Mouse (Mus musculus) lung, postnatal 4 days (tissue): ENCODE data around the gene Fam83g.

Source experiments
- DNase-seq, 2 experiments: peaks; one replicate each; pipeline ENCODE4 v3.0.0; 2021

Gene Fam83g

DNA sequence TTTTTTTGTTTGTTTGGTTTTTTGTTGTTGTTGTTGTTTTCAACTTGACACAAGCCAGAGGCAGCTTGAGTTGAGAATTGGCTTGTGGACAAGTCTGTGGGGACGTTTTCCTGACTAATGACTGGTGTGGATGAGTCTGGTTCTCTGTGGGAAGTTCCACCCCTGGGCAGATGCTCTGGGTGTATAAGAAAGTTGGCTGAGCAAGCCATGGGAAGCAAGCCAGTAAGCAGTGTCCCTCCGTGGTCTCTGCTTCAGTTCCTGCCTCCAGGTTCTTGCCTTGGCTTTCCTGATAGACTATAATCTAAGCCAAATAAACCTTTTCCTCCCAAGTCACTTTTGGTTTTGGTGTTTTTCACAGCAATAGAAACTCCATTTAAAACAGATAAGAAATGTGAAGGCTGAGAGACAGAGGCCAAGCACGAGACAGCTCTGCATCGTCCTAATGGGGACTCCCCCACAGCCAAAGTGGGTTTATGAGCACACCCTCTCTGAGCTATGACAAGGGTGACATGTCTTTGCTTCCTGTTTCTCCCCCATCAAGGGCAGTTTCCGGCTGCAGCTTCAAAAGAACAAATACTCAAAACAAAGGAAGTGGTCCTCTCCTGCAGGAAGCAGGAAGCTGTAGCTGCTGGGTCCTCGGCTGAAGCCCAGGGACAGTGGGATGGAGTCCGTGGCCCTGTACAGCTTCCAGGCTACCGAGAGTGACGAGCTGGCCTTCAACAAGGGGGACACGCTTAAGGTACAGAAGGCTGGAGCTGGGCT lies 31.0 kb upstream of the Fam83g start, which contains the start of gene Grap:
TSS of gene Grap (plus strand) at position 580 of the 762 bp plus-strand sequence.
- DNase-seq, result peak; percentile 65 to 71

DNA sequence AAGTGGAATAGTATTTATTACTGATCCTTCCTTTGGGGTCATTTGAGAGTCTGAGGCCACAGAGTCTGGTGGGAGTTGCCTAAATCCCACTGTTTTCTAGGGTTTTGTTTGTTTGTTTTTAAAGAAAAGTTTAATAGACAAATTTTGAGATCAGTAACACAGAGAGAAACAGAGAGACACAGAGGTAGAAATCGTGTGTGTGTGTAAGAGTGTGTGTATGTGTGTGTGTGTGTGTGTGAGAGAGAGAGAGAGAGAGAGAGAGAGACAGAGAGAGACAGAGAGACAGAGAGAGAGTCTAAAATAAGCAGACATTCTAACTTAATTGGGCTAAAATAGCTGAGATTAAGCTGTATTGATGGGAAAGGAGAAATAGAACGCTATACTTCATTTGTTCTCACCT lies 30.3 kb upstream of the Fam83g start:
- DNase-seq, result no peak

DNA sequence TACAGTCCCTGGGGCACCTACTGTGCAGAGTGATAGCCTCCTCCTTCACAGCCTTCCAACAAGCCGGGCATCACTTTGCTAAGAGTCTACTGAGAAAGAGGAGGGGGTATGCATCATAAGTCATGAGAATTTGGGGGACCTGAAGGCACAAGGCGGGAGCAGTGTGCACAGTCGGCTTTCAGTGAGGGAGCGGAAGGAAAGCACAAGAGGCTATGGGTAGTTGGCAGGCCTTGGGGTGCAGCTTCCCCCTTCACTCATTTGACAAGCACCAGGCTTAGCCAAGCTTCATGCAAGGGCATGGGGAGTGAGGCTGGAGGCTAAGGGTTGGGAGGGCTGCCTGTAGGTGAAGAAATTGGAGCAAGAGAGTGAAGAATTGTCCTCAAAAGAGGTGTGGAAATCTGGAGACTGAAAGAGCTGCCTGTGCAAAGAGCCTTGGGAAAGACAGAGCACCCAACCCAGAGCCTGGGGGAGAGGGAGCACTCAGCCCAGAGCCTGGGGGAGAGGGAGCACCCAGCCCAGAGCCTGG lies 29.0 kb upstream of the Fam83g start:
- no peak for DNase-seq

DNA sequence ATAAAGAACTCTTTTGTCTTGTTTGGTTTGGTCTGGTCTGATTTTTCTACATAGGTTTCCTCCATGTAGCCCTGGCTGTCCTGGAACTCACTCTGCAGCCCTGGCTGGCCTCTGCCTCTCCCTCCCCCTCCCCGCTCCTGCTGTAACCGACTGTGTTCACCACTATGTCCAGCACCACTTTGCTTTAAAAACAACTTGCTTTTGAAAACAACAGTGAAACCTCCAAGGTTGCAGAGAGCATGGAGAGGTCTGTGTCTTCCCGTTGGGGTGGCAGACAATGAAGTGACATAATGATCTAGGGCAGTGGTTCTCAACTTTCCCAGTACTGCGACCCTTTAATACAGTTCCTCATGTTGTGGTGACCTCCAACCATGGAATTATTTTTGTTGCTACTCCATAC lies 28.2 kb upstream of the Fam83g start:
- DNase-seq, result no peak

DNA sequence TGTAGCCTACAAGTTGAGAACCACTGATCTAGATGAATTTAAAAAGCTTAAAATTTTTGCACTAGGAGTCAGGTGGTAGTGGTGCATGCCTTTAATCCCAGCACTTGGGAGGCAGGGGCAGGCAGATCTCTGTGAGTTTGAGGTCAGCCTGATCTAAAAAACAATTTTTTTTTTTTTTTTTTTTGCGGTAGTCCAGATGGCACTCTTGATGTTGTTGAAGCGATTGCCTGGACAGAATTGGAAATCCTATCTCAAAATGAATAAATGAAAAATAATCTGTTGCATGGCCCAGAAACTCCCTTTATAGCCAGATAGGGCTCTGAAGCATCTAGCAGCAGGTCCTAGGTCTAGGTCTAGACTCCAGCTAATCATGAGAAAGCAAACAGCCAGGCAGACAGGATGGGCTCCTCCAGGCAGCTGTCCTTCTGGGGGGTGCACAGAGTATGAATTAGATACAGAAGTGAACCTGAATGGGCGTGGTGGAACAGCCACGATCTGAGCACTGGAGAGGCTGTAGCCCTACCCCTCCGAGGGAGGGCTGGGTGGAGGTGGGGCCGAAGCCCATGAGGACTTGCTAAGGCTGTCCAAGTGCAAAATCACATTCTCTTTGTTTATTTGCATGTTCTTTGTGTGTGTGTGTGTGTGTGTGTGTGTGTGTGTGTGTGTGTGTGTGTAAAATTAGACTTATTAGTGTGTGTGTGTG lies 27.6 kb upstream of the Fam83g start:
- DNase-seq, result no peak

DNA sequence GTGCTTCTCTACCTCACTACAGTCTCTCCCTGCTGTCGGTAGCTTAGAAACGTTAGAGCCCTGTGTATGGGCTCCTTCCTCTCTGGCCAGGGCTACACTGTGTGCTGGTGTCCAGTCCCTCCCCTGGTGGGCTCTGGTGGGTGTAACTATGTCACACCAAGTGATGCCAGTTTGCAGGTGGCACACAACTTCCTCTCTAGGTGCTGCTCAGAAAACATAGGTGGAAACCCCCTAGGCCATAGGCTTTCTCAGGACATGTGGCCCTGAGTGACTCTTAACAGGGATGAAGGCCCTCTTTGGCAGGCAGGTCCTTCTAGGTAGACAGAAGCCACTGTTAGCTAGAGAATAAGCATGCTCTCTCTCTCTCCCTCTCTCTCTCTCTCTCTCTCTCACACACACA lies 26.5 kb upstream of the Fam83g start:
- no peak for DNase-seq

DNA sequence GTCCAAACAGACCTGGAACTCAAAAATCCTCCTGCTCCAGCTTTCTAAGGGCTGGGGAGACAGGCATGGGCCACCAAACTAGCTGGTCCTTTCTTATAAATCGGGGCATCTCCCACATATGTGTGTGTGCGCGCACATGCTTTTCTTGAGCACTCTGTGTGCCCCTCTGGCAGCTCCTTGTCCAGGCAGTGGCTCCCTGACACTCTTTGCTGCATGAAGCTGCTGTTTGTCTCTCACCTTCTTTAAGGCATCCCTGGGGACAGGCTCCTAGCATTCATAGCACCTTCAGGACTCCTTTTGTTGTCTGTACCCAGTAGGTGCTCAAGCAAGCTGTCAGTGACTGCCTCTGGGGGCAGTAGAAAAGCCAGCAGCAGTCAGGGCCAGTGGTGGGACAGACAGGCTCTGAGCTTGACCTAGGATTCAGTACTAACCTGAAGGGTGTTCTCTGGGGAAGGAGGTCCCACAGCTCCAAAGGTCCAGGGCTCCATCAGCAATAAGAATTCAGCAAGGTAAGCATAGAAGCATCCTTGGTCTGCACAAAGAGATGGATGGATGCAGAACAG lies 25.4 kb upstream of the Fam83g start:
- no peak for DNase-seq

DNA sequence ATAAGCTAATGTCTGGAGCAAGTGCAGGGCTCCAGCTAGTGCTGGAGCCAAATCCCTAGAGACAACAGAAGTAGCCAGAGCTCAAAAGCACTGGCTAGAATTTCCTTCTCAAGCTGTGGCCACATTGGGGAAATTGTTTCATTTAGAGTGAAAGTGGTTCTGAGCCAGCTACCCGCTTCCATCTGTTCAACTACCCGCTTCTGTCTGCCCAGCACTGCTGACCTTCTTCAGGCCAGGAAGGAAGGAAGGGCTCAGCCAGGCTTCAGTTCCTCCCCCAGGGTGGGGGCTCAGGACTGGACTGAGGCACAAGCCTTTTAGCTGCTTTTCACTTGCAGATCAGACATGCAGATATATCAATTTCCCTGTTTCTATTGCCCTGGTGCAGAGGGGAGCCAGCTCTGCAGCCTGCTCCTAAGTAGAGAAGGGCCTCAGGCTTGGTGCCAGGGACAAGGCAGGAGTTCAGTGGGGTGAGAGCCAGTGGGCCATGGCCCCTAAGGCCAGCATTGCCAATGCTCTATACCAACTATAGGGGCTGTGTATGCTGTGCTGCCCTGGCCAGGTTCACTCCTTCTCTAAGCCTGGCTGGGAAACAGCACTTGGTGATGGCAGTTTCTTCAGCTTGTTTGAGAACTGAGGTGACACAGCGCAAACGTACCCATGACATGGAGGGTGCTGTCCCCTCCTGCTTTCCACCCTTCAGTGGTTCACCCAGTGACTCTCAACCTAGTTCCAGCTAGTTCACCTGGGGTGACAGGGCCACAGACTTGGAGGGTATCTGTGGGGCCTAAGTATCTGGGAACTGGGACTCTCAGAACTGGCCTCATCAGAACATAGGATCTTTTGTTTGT lies 24.7 kb upstream of the Fam83g start:
- DNase-seq, result peak; percentile 42 to 49

DNA sequence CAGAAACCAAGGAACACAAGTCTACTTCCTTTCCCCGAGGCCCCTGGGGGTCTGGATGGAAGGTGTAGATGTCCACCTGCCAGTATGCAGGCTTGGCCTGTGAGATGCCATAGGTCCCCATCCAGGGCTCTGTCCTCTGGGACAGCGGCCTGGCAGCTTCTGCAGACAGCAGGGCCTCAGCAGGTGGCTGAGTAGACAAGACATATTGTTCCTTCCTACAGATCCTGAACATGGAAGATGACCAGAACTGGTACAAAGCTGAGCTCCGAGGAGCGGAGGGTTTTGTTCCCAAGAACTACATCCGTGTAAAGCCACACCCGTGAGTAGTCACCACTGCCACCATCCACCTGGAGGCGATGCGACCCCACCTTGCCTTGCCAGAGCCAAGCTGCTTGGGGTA lies 23.9 kb upstream of the Fam83g start:
- no peak for DNase-seq

DNA sequence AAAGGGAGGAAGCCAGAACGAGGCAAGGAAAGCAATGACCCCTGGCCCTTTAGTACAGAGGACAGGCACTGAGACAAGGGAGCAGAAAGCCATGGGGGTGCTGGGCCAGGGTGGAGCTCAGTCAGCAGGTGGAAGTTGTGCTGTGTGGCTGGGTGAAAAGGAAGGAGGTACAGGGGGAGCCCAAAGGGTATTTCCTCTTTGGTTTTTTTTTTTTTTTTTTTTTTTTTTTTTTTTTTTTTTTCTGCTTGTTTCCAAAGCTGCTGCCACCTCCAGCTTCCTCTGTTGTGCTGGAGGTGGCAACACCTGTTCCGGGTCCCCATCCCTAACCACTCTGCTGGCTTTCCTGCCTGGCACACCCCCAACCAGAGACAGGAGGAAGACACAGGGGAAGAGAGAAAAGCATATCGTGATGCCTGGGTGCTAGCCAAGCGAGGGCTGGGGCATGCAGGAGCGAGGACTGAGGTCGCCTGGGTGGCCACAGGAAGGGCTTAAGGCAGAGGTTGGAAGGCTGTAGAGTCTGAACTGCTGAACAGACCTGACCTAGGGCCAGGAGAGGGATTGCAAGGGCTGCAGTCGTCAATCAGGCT lies 23.0 kb upstream of the Fam83g start:
- no peak for DNase-seq

DNA sequence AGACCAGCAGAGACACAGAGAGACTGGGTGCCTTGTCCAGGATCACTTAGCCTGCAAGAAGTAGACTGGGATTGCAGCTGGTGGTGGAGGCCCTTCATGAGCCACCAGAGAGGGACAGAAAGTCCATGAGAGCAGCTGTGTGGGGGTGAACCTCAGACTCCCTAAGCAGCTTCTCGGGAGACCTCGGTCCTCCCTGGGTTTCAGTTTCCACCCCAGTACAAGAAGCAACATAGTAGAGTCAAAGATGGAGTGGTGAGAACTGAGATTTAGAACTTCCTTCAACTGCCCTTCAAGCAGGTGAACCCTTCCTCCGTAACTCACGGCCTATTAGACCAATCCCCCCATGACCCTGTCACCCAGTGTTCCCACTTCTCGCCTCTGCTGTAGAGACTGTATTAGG lies 21.7 kb upstream of the Fam83g start:
- DNase-seq, result no peak

DNA sequence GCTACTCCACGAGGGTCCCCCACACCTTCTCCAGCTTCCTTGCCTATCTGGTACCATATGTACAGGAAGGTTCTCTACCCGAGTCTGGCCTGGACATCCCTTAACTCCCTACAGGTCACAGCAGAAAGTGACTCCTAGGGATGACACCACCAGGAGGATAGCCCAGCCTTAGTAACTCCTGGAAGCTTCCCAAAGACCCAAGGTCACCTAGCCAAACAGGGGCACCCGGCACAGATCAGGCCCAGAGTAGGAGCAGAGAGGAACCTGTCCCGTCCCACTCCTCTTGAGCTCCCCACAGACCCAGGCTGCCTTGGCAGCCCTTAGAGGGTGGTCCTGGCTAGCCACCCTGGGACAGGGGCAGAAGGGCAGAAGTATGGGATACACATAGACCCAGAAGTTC lies 18.5 kb upstream of the Fam83g start:
- DNase-seq, result peak in 1 of 2 experiments; percentile 14

DNA sequence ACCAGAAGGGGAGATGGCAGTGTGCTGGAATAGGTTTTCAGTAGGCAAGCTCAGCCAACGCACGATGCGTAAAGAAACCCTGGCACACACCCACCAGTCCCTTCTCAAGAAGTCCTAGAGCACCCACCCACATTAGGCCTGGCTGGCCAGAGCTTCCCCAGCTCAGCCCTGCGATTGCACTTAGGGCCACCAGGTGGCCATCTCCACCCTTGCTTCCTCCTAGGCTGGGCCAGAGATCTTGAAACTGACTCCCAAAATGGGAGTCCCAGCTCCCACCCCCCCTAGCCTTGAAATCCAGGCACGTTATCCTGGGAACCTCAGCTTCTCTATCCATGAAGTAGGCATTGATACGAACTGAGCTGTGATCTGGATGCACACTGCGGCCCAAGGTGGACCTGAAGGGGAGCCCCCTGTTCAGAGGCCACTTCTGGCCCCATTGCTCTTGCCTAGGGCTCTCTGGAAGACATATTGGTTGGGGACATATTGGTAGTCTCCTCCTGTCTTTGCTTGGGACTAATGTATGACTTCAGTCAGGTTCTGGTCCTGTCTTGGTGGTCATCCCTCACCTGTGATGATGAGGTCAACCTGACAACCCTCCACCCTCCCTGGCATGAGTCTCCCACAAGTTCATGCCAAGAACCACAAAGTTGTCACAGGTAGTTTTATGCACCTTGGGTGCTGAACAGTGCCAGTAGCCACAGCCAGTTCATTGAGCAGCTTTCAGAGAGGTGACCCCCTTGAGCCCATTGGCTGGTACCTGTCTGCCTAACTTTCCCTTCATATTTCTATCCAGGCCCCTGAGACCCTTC lies 17.7 kb upstream of the Fam83g start:
- peak; percentile 64 to 70 for DNase-seq

DNA sequence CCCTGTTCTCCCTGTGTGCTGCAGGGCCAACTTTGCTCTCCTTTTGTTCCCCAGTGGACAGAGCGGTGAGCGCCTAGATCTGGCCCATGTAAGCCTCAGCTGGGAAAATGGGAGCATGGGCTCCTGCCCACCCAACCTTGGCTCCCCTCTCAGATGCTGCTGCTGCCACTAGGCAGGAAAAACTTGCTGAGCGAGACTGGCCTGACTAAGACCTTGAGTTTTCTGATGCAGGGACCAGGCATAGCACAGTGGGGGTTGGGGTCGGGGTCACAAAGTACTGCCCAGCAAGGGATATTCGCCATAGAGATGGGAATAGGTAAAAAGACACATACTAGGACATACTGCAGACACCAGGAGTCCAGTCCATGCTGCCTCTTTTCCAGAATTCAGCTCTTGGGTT lies 16.6 kb upstream of the Fam83g start:
- no peak for DNase-seq

DNA sequence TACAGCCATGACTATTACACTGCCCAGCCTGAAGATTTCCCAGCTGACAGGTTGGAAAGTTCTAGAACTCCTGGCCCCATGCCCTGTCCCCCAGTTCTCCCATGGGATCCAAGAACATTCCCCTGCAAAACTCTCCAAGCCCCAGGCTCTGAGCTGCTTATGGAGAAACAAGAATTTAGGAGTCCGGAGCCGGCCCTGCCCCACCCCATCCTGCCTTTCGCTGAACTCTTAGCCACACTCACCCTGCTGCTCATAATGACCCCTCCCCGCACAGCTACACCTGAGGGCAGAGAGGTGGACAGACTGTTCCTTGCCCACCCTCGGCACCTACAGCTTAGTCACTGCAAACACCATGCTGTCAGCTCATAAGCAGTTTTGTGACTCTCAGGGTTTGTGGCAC lies 16.1 kb upstream of the Fam83g start:
- DNase-seq, result no peak

DNA sequence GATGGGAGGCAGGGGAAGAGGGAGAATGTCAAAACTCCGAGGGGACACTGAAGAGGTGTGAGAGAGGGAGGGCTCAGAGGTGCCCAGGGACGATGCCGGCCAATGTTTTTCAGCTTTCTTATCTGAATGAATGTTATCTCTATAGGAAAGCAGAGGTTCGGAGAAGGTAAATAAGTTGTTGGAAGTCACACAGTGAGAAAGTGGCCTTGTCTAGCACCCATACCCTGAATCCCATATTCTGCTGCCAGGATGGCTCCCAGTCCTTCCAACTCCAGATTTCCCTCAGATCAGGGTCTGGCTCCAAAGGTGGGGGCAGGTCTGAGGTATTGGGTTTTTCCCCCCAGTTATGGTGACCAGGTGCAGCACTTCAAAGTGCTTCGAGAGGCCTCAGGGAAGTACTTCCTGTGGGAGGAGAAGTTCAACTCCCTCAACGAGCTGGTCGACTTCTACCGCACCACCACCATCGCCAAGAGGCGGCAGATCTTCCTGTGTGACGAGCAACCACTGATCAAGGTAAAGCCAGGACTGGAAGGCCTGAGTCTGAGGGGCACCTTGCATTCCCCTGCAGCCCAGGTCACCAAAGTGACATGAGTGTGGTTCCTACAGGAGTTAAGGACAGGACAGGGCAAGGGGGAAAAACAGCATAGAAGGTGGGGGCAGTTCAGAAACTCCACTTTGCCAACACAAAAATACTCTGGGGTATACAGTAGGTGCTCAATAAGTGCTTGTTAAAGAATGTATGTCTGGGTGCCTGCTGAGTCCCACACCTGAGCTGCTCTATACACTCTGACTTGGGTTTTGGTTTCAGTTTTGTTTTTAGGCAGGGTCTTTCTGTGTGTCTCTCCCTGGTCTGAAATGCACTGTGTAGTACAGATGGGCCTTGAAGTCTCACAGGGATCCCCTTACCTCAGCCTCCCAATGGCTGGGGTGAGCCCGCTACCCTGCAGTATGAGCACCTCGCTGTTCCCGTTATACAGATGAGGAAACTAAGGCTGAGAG lies 14.1 kb upstream of the Fam83g start:
- DNase-seq, result no peak

DNA sequence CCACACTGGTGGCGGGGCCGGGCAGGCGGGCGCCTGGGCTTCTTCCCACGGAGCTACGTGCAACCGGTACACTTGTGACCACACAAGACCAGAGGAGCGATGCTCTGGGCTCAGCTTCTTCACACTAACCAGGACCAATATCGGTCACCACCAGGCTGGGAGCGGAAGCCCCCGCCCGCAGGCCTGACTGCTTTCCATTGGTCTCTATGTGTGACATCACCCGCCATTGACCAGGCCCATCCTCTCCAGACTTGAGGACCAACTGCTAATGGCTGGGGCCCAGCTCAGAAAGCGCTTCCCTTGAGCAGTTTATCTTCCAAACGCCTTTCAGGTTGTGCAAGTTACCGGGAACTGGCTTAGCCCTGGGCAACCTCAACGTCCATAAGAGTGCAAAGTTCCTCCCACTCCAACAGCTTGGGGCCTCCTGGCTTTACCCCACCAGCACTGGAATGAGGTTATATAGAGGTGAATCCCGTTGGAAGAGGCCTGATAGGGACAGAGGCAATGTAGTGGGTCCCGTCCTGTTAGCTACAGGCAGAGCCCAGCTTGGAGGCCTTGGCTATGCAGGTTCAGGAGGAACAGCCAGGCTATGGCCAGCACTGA lies 12.0 kb upstream of the Fam83g start:
- DNase-seq, result no peak

DNA sequence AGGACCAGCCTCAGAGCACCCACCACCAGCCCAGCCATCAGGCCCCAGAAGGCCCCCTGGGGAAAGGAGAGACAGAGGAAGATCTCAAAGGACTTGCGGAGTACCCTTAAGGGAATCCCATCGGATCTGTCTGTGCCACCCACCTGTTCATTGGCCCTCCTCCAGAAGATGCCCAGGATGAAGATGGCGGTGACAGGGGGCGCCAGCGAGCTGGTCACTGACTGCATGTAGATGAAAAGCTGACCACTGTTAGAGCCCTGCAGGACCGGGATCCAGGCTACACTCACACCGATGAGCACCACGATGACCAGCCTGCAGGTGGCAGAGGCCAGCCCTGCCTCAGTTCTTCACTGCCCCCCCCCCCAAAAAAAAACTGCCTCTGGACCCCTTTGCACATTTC lies 10.2 kb upstream of the Fam83g start:
- peak in 1 of 2 experiments; percentile 51 for DNase-seq

DNA sequence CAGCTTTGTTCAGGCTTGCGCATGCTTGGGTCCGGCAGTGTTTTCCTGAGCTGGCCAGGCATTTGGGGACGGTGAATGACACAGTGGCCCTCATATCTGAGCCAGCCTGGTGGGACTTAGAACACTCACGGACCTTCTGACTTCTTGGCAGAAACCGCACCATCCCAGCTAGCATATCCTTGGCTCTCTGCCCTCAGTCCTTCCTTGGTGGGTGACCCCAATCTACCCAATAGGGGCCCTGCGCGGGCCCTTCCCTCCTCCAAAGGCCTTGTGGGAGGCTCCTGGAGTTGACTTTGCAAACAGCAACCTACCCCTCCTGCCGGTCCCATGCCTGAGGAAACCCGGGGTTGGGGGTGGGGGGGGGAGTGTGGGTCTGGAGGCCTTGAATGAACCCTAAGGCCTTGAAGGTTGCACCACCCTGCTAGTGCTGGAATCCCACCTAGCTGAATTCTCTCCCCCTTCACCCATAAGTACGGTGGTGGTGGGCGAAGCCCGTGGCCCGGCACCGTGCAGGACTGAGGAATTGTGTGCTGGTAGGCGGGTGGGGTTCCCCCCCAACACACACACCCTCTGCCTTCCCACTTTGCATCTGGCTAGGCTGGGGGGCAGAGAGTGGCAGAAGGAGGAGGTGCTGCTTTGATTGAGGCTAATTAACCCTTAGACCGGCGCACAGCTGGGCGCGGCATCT lies 9.6 kb upstream of the Fam83g start:
- no peak for DNase-seq

DNA sequence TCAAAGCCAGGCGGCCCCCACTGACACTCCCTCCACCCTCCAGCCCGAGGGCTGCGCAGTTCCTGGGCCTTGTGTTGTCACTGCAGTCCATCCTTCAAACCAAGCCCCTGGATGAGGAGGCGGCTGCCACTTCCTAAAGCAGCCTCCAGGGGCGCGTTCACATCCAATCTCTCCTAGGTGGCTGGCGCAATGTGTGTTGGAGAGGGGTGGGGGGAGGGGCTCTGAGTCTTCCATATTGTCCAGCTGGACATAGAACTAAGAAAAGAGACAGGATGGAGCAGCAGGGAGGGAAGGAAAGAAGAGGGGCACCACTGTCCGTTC lies 9.1 kb upstream of the Fam83g start:
- DNase-seq, result peak; percentile 52 to 56
